Mouse (Mus musculus): ENCODE data around the gene Polr2f. TPM values are rescaled to one million over a fixed set of nuclear protein-coding genes. Genes with fewer than 3 reads are reported as not detected.

Polr2f gene
- total and polyA plus RNA-seq, 2 experiments from 2014 or later: 50.1 to 326 TPM

- ATAC-seq: no peak
- Histone ChIP-seq H3K27ac (no peak overlapping the region), H3K4me2 (ENCODE audit: low read depth, low read length) (peak overlapping the region; percentile 37; the same call in 1 of the 2 replicates), H3K9me3 (ENCODE audit: low read length) (no peaks in the 10 kb centered on the region), H3K4me1 (ENCODE audit: insufficient read depth, low read length) (no peaks in the 10 kb centered on the region), H3K36me3 (ENCODE audit: insufficient read depth, low read length) (no peaks in the 10 kb centered on the region), H3K4me3 (ENCODE audit: low read length) (peak overlapping the region; percentile 7), H3K27me3 (ENCODE audit: insufficient read depth, low read length) (peaks cover 28% of the 10 kb centered on the region), H3K9ac (replicated peaks; ENCODE audit: low read length) (peak overlapping the region; percentile 30; the same call in 1 of the 2 replicates)
- DNase-seq (ENCODE audit: low spot score): no peak
- 54% methylated on average over 14 of the region's 14 CpGs for WGBS
- peak; percentile 30; the same call in 1 of the 2 replicates for TF ChIP-seq CTCF (IDR thresholded peaks at IDR 0.05; ENCODE audit: low read depth)
Observed at GRCm38 (mm10) chr15:79162822-79163221, 22.0 kb downstream of the Polr2f start.

- H3K9ac ChIP-seq (replicated peaks; ENCODE audit: low read length): no peak overlapping the region
- no peak for TF ChIP-seq CTCF (IDR thresholded peaks at IDR 0.05; ENCODE audit: low read depth)
- no peaks in the 10 kb centered on the region for H3K4me1 ChIP-seq (ENCODE audit: insufficient read depth, low read length)
- H3K27me3 ChIP-seq (ENCODE audit: insufficient read depth, low read length): peaks cover 28% of the 10 kb centered on the region
- no peak for ATAC-seq
- H3K36me3 ChIP-seq (ENCODE audit: insufficient read depth, low read length): no peaks in the 10 kb centered on the region
- no peaks in the 10 kb centered on the region for H3K9me3 ChIP-seq (ENCODE audit: low read length)
- WGBS: 12% methylated on average over 15 of the region's 15 CpGs
- no peak overlapping the region for H3K27ac ChIP-seq
- no peak overlapping the region for H3K4me2 ChIP-seq (ENCODE audit: low read depth, low read length)
- DNase-seq (ENCODE audit: low spot score): no peak
- peak overlapping the region; percentile 7 for H3K4me3 ChIP-seq (ENCODE audit: low read length)
Observed at GRCm38 (mm10) chr15:79164251-79164650, 23.4 kb downstream of the Polr2f start.

GRCm38 (mm10) chr15:79165140-79165539 is 24.3 kb downstream of the Polr2f start, which contains the start of gene Sox10:
Gene Sox10, minus strand, starts transcription at chr15:79165240.
- Histone ChIP-seq H3K27ac (peak within 1 kb of the TSS; percentile 51; the same call in 1 of the 2 replicates), H3K36me3 (ENCODE audit: insufficient read depth, low read length) (no peaks in the 10 kb centered on the region), H3K4me3 (ENCODE audit: low read length) (peak within 1 kb of the TSS; percentile 7), H3K9me3 (ENCODE audit: low read length) (no peaks in the 10 kb centered on the region), H3K9ac (replicated peaks; ENCODE audit: low read length) (no peak within 1 kb of the TSS), H3K4me2 (ENCODE audit: low read depth, low read length) (peak within 1 kb of the TSS; percentile 23; the same call in 1 of the 2 replicates), H3K27me3 (ENCODE audit: insufficient read depth, low read length) (peaks cover 28% of the 10 kb centered on the region), H3K4me1 (ENCODE audit: insufficient read depth, low read length) (no peaks in the 10 kb centered on the region)
- ATAC-seq (no peak), DNase-seq (ENCODE audit: low spot score) (no peak)
- 57% methylated on average over 5 of the region's 5 CpGs for WGBS
- TF ChIP-seq CTCF (IDR thresholded peaks at IDR 0.05; ENCODE audit: low read depth): no peak

- Histone ChIP-seq H3K9ac (replicated peaks; ENCODE audit: low read length) (no peak overlapping the region), H3K4me3 (ENCODE audit: low read length) (no peak overlapping the region), H3K4me2 (ENCODE audit: low read depth, low read length) (peak overlapping the region; percentile 16; the same call in 1 of the 2 replicates), H3K27ac (no peak overlapping the region), H3K9me3 (ENCODE audit: low read length) (no peaks in the 10 kb centered on the region), H3K36me3 (ENCODE audit: insufficient read depth, low read length) (no peaks in the 10 kb centered on the region), H3K27me3 (ENCODE audit: insufficient read depth, low read length) (peaks cover 28% of the 10 kb centered on the region), H3K4me1 (ENCODE audit: insufficient read depth, low read length) (no peaks in the 10 kb centered on the region)
- 49% methylated on average over 8 of the region's 8 CpGs for WGBS
- 0 out of 2 replicates have a peak, but pooled peaks have one; percentile 19 for ATAC-seq
- TF ChIP-seq CTCF (IDR thresholded peaks at IDR 0.05; ENCODE audit: low read depth): no peak
- peak; percentile 33 for DNase-seq (ENCODE audit: low spot score)
Observed at GRCm38 (mm10) chr15:79166712-79167111, 25.9 kb downstream of the Polr2f start.

GRCm38 (mm10) chr15:79176905-79177304 is 36.1 kb downstream of the Polr2f start:
- ATAC-seq: no peak; the same call in 1 of the 2 replicates
- 53% methylated on average over 6 of the region's 6 CpGs for WGBS
- TF ChIP-seq CTCF (IDR thresholded peaks at IDR 0.05; ENCODE audit: low read depth): no peak

GRCm38 (mm10) chr15:79185213-79185612 is 44.4 kb downstream of the Polr2f start:
- 71% methylated on average over 10 of the region's 10 CpGs for WGBS

More at GRCm38 (mm10) chr15:79176905-79177304, 36.1 kb downstream of the Polr2f start:
- H3K4me2 ChIP-seq (ENCODE audit: low read depth, low read length): no peak overlapping the region
- no peak overlapping the region for H3K4me3 ChIP-seq (ENCODE audit: low read length)
- H3K27me3 ChIP-seq (ENCODE audit: insufficient read depth, low read length): no peaks in the 10 kb centered on the region
- DNase-seq (ENCODE audit: low spot score): no peak
- no peak overlapping the region for H3K27ac ChIP-seq
- no peaks in the 10 kb centered on the region for H3K9me3 ChIP-seq (ENCODE audit: low read length)
- no peak overlapping the region for H3K9ac ChIP-seq (replicated peaks; ENCODE audit: low read length)
- no peaks in the 10 kb centered on the region for H3K4me1 ChIP-seq (ENCODE audit: insufficient read depth, low read length)
- H3K36me3 ChIP-seq (ENCODE audit: insufficient read depth, low read length): no peaks in the 10 kb centered on the region

GRCm38 (mm10) chr15:79187819-79188218 is 47.0 kb downstream of the Polr2f start:
- no peak overlapping the region for H3K27ac ChIP-seq
- H3K4me1 ChIP-seq (ENCODE audit: insufficient read depth, low read length): 0 out of 2 replicates have a peak, but pooled peaks cover 4% of the 10 kb centered on the region
- 94% methylated on average over 8 of the region's 8 CpGs for WGBS
- ATAC-seq (no peak), DNase-seq (ENCODE audit: low spot score) (no peak)
- no peaks in the 10 kb centered on the region for H3K27me3 ChIP-seq (ENCODE audit: insufficient read depth, low read length)
- TF ChIP-seq CTCF (IDR thresholded peaks at IDR 0.05; ENCODE audit: low read depth): no peak
- H3K9ac ChIP-seq (replicated peaks; ENCODE audit: low read length): no peak overlapping the region
- no peak overlapping the region for H3K4me3 ChIP-seq (ENCODE audit: low read length)
- no peaks in the 10 kb centered on the region for H3K36me3 ChIP-seq (ENCODE audit: insufficient read depth, low read length)
- no peaks in the 10 kb centered on the region for H3K9me3 ChIP-seq (ENCODE audit: low read length)
- H3K4me2 ChIP-seq (ENCODE audit: low read depth, low read length): no peak overlapping the region

More at GRCm38 (mm10) chr15:79185213-79185612, 44.4 kb downstream of the Polr2f start:
- H3K27ac ChIP-seq: no peak overlapping the region
- H3K9ac ChIP-seq (replicated peaks; ENCODE audit: low read length): no peak overlapping the region
- no peaks in the 10 kb centered on the region for H3K27me3 ChIP-seq (ENCODE audit: insufficient read depth, low read length)
- TF ChIP-seq CTCF (IDR thresholded peaks at IDR 0.05; ENCODE audit: low read depth): no peak
- DNase-seq (ENCODE audit: low spot score): no peak
- no peaks in the 10 kb centered on the region for H3K4me1 ChIP-seq (ENCODE audit: insufficient read depth, low read length)
- no peak overlapping the region for H3K4me3 ChIP-seq (ENCODE audit: low read length)
- no peak for ATAC-seq
- H3K36me3 ChIP-seq (ENCODE audit: insufficient read depth, low read length): no peaks in the 10 kb centered on the region
- no peak overlapping the region for H3K4me2 ChIP-seq (ENCODE audit: low read depth, low read length)
- H3K9me3 ChIP-seq (ENCODE audit: low read length): no peaks in the 10 kb centered on the region

Data from hindbrain, postnatal 0 days (tissue).